10 mouse cellular contexts compared by ENCODE assay signal in genomic region chr4:68574610-68575167, GRCm38 (mm10).
DNase-seq lines count a peak whose midpoint lies in the region; ATAC-seq lines count a peak whose summit lies in the region.
"Had no signal": no experiment of that assay in that cellular context is flagged by ENCODE, and none has a peak within 500 bp of the region (broad histone marks: within the 10 kb centered on the region; RNA-seq: fewer than 3 reads in every experiment).

No protein-coding gene starts in this region.

- H3K27ac ChIP-seq in forebrain, embryonic 15.5 days (replicated peaks) = no peak overlapping the region
- H3K27ac ChIP-seq in forebrain, embryonic 12.5 days = no peak overlapping the region
- H3K27ac ChIP-seq in intestine, embryonic 15.5 days = no peak overlapping the region
- H3K27ac ChIP-seq: limb, embryonic 15.5 days had no signal

- no peak overlapping the region for H3K4me3 ChIP-seq in forebrain, embryonic 15.5 days
- H3K4me3 ChIP-seq in forebrain, embryonic 12.5 days (replicated peaks) = no peak overlapping the region
- no peak overlapping the region for H3K4me3 ChIP-seq in intestine, embryonic 15.5 days (replicated peaks)
- H3K4me3 ChIP-seq: limb, embryonic 15.5 days had no signal

- H3K9me3 ChIP-seq in forebrain, embryonic 15.5 days = no peaks in the 10 kb centered on the region
- no peaks in the 10 kb centered on the region for H3K9me3 ChIP-seq in forebrain, embryonic 12.5 days
- H3K9me3 ChIP-seq in intestine, embryonic 15.5 days = no peaks in the 10 kb centered on the region
- H3K9me3 ChIP-seq: limb, embryonic 15.5 days had no signal

- H3K4me2 ChIP-seq in forebrain, embryonic 15.5 days (replicated peaks) = no peak overlapping the region
- H3K4me2 ChIP-seq in forebrain, embryonic 12.5 days = no peak overlapping the region
- H3K4me2 ChIP-seq in intestine, embryonic 15.5 days (replicated peaks) = no peak overlapping the region
- H3K4me2 ChIP-seq: limb, embryonic 15.5 days had no signal

- 65% methylated on average over 4 of the region's 4 CpGs for WGBS in forebrain, embryonic 15.5 days
- 81% methylated on average over 4 of the region's 4 CpGs for WGBS in forebrain, embryonic 12.5 days
- 77% methylated on average over 4 of the region's 4 CpGs for WGBS in intestine, embryonic 15.5 days

- H3K4me1 ChIP-seq in forebrain, embryonic 15.5 days = no peaks in the 10 kb centered on the region
- no peaks in the 10 kb centered on the region for H3K4me1 ChIP-seq in forebrain, embryonic 12.5 days
- H3K4me1 ChIP-seq in intestine, embryonic 15.5 days (replicated peaks) = no peaks in the 10 kb centered on the region
- H3K4me1 ChIP-seq: limb, embryonic 15.5 days had no signal

- peak; percentile 79; the same call in 1 of the 2 replicates for ATAC-seq in forebrain, embryonic 15.5 days (replicated peaks)
- ATAC-seq in forebrain, embryonic 12.5 days (ENCODE audit: low FRiP score) = no peak
- no peak for ATAC-seq in megakaryocyte, adult 5-6 weeks (ENCODE audit: poor library complexity, severe bottlenecking)
- ATAC-seq in intestine, embryonic 15.5 days = no peak

- no peaks in the 10 kb centered on the region for H3K27me3 ChIP-seq in forebrain, embryonic 15.5 days
- H3K27me3 ChIP-seq in forebrain, embryonic 12.5 days = no peaks in the 10 kb centered on the region
- no peaks in the 10 kb centered on the region for H3K27me3 ChIP-seq in intestine, embryonic 15.5 days (replicated peaks)
- H3K27me3 ChIP-seq: limb, embryonic 15.5 days had no signal

- no peak overlapping the region for H3K9ac ChIP-seq in forebrain, embryonic 15.5 days (replicated peaks)
- H3K9ac ChIP-seq in forebrain, embryonic 12.5 days = no peak overlapping the region
- H3K9ac ChIP-seq in intestine, embryonic 15.5 days = no peak overlapping the region
- H3K9ac ChIP-seq: limb, embryonic 15.5 days had no signal

- DNase-seq in Muller cell, postnatal 12 days (ENCODE audit: inconsistent ontology term) = peak; percentile 76
- DNase-seq in cerebellum, postnatal 25 days = peak; percentile 43 to 48
- DNase-seq in layer of hippocampus, postnatal 25 days (ENCODE audit: extremely low spot score in 1 of 2, low spot score in 1 of 2) = peak; percentile 13 to 19
- DNase-seq in adrenal gland, postnatal 4 days (ENCODE audit: low spot score in 2 of 2) = no peak
- DNase-seq: kidney, adult 8-10 months had no signal

- H3K36me3 ChIP-seq in forebrain, embryonic 15.5 days = no peaks in the 10 kb centered on the region
- no peaks in the 10 kb centered on the region for H3K36me3 ChIP-seq in forebrain, embryonic 12.5 days (replicated peaks)
- no peaks in the 10 kb centered on the region for H3K36me3 ChIP-seq in intestine, embryonic 15.5 days
- H3K36me3 ChIP-seq: limb, embryonic 15.5 days had no signal

Comparison
In these comparisons a context has a peak if more than half of its experiments do, and no peak if none do; other contexts are left out.
1. DNase-seq: peak in Muller cell, postnatal 12 days (single experiment), cerebellum, postnatal 25 days (2 of 2) and layer of hippocampus, postnatal 25 days (2 of 2); none in adrenal gland, postnatal 4 days (0 of 2).